Mouse (Mus musculus) liver, embryonic 13.5 days (tissue): ENCODE measurements at regions not wholly inside any gene's neighbourhood (a gene's known extent, or its start where the extent isn't known, plus 50 kb on each side); places are given as distances from the start of the nearest gene placed in this dataset.

Experiments used
- ATAC-seq: fragments of 200-750 bp; cut with Nextera tagmentation; 2 replicates; pipeline ENCODE4 v1.8.0; 2017; ENCODE audit warnings: low read depth, mild to moderate bottlenecking, moderate number of reproducible peaks, moderate library complexity
- DNase-seq: peaks from one replicate; pipeline ENCODE4 v3.0.0; 2022
- H3K27ac ChIP-seq: fragments of 300-500 bp; sonication (generic); 2 replicates; pipeline ENCODE4 v1.5.1; 2015; ENCODE audit warnings: moderate library complexity, mild to moderate bottlenecking, inconsistent platforms
- H3K27me3 ChIP-seq: fragments of 300-500 bp; sonication (generic); 2 replicates; pipeline ENCODE4 v1.6.1; 2015; ENCODE audit warnings: mild to moderate bottlenecking, inconsistent platforms
- H3K36me3 ChIP-seq: fragments of 300-500 bp; sonication (generic); 2 replicates; pipeline ENCODE4 v1.6.1; 2015; ENCODE audit warnings: mild to moderate bottlenecking, inconsistent platforms
- H3K4me1 ChIP-seq: fragments of 300-500 bp; sonication (generic); replicated peaks from 2 replicates; pipeline ENCODE4 v1.6.1; 2015; ENCODE audit warnings: inconsistent platforms
- H3K4me2 ChIP-seq: fragments of 300-500 bp; sonication (generic); 2 replicates; pipeline ENCODE4 v1.6.1; 2015; ENCODE audit warnings: inconsistent platforms, mild to moderate bottlenecking, moderate library complexity
- H3K4me3 ChIP-seq: fragments of 300-500 bp; sonication (generic); replicated peaks from 2 replicates; pipeline ENCODE4 v1.5.1; 2015; ENCODE audit warnings: mild to moderate bottlenecking, inconsistent platforms
- H3K9ac ChIP-seq: fragments of 300-500 bp; sonication (generic); 2 replicates; pipeline ENCODE4 v1.6.1; 2015; ENCODE audit warnings: mild to moderate bottlenecking, inconsistent platforms
- H3K9me3 ChIP-seq: fragments of 300-500 bp; sonication (generic); replicated peaks from 2 replicates; pipeline ENCODE4 v1.6.1; 2016; ENCODE audit warnings: inconsistent platforms
- WGBS: fragments of 180-500 bp; shearing (Covaris S2); methylation state at CpG from one replicate; pipeline ENCODE4 v1.1.7; 2015; ENCODE audit not compliant: insufficient replicate concordance; 5-methylcytosine and 5-hydroxymethylcytosine counted together

GRCm38 (mm10) chr6:51677162-51677996 is 153.7 kb downstream of the Snx10 start:
- Histone ChIP-seq H3K9me3 (no peaks in the 10 kb centered on the region), H3K4me1 (0 out of 2 replicates have a peak, but pooled peaks cover 2% of the 10 kb centered on the region), H3K27ac (no peak overlapping the region), H3K4me3 (no peak overlapping the region), H3K27me3 (no peaks in the 10 kb centered on the region), H3K9ac (no peak overlapping the region), H3K4me2 (no peak overlapping the region), H3K36me3 (no peaks in the 10 kb centered on the region)
- ATAC-seq (no peak), DNase-seq (no peak)
- 63% methylated on average over 12 of the region's 12 CpGs for WGBS

DNA sequence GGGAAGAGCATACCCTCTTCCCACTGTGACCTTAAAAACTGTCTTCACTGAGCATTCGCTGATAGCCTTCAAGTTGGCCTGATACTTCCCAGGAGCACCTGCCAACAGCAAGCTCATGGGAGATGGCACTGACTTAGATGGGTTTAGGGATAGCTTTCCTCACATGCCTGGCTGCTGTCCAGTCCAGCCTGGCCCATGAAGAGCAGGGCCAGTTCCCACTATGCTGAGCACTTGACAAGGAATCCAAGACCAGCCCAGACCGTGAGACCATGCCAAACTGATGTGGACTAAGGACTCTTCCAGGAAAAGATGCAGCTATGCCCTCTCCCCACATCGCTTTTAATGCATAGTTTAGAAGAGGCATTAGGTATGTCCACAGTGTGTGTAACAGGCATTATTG is 155.0 kb downstream of the Snx10 start:
- Histone ChIP-seq H3K27ac (no peak overlapping the region), H3K36me3 (no peaks in the 10 kb centered on the region), H3K4me3 (no peak overlapping the region), H3K4me1 (0 out of 2 replicates have a peak, but pooled peaks cover 2% of the 10 kb centered on the region), H3K9me3 (no peaks in the 10 kb centered on the region), H3K9ac (no peak overlapping the region), H3K4me2 (no peak overlapping the region), H3K27me3 (no peaks in the 10 kb centered on the region)
- 74% methylated on average over 3 of the region's 3 CpGs for WGBS
- ATAC-seq: no peak
- DNase-seq: no peak

DNA sequence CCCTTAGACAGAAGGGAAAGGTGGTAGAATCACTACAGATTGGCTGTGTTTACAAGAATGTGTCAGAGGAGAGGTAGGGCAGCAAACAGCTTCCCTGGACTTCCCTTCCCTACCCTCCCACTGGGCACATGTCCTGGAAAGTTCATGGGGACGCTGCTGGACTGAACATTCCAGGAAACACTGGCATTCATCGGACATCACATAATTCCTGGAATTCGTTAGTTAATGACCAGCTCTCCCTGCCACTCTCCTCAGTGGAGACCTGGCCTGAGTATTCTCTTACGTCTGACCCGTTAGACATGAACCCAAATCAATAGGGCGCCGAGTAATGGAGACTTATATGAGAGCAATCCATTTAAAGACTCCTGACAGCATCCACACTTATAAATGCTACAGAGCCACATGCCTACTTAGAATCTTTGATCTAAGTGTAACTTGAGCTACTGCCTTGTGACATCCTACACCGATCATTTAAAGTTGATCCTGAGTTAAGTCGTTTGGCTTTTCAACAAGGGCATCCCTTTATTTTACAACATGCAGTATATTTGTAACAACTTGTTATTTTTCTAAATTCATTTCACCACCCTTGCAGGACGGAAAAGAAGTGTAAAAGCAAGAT is 156.6 kb downstream of the Snx10 start:
- Histone ChIP-seq H3K27ac (no peak overlapping the region), H3K27me3 (no peaks in the 10 kb centered on the region), H3K36me3 (no peaks in the 10 kb centered on the region), H3K4me1 (0 out of 2 replicates have a peak, but pooled peaks cover 2% of the 10 kb centered on the region), H3K9me3 (no peaks in the 10 kb centered on the region), H3K4me3 (no peak overlapping the region), H3K4me2 (no peak overlapping the region), H3K9ac (no peak overlapping the region)
- DNase-seq: no peak
- WGBS: 65% methylated on average over 10 of the region's 10 CpGs
- no peak for ATAC-seq

- Histone ChIP-seq H3K4me2 (no peak overlapping the region), H3K27me3 (no peaks in the 10 kb centered on the region), H3K4me3 (no peak overlapping the region), H3K9ac (no peak overlapping the region), H3K4me1 (0 out of 2 replicates have a peak, but pooled peaks cover 2% of the 10 kb centered on the region), H3K27ac (no peak overlapping the region), H3K9me3 (no peaks in the 10 kb centered on the region), H3K36me3 (no peaks in the 10 kb centered on the region)
- ATAC-seq (no peak), DNase-seq (no peak)
- 48% methylated on average over 5 of the region's 5 CpGs for WGBS
Observed at GRCm38 (mm10) chr6:51683131-51683530, 159.4 kb downstream of the Snx10 start.

GRCm38 (mm10) chr6:51685651-51686287 is 162.1 kb downstream of the Snx10 start:
- DNase-seq (no peak), ATAC-seq (no peak)
- no peak overlapping the region for H3K9ac ChIP-seq
- H3K27me3 ChIP-seq: no peaks in the 10 kb centered on the region
- no peaks in the 10 kb centered on the region for H3K9me3 ChIP-seq
- WGBS: 26% methylated on average over 8 of the region's 8 CpGs
- H3K4me3 ChIP-seq: no peak overlapping the region
- H3K27ac ChIP-seq: no peak overlapping the region
- H3K36me3 ChIP-seq: no peaks in the 10 kb centered on the region
- H3K4me2 ChIP-seq: no peak overlapping the region
- 0 out of 2 replicates have a peak, but pooled peaks cover 2% of the 10 kb centered on the region for H3K4me1 ChIP-seq

DNA sequence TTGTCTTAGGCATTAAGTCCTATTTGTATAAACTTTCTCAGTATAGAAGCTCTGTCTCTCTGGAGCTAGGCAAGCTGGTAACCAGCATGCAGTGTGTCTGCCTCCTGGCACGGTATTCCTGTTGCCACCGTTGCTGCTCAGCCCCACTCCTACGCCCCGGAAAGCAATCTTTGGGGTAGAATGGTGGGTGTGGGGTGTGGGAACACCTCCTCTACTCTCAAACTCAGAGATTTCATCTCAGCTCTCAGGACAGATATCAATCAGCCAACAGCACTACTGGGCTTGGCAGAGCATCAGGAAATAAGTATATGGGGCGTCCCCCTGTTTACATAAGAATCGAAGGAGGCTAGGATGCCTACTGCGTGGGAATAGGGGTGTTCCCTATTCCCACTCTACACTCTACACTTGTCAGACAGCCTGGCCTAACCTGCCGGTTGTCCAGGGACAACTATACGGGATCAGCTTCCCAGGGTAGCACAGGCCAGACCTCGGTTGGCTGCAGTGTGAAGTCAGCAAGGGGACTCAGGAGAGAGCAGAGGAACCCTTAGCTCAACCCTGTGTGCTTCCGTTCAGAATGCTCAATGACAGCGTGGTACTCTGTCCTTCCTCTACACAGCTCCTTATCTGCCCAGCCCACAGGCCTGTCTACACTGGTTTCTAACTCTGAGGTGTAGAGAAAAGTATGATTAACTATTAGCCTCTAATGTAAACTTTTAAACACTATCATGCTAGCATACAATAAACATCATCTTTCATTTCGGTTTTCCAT is 167.3 kb downstream of the Snx10 start:
- H3K4me3 ChIP-seq: no peak overlapping the region
- H3K36me3 ChIP-seq: no peaks in the 10 kb centered on the region
- no peaks in the 10 kb centered on the region for H3K27me3 ChIP-seq
- H3K27ac ChIP-seq: no peak overlapping the region
- no peaks in the 10 kb centered on the region for H3K4me1 ChIP-seq
- no peak for ATAC-seq
- WGBS: 61% methylated on average over 13 of the region's 13 CpGs
- H3K4me2 ChIP-seq: no peak overlapping the region
- no peaks in the 10 kb centered on the region for H3K9me3 ChIP-seq
- no peak for DNase-seq
- H3K9ac ChIP-seq: no peak overlapping the region

DNA sequence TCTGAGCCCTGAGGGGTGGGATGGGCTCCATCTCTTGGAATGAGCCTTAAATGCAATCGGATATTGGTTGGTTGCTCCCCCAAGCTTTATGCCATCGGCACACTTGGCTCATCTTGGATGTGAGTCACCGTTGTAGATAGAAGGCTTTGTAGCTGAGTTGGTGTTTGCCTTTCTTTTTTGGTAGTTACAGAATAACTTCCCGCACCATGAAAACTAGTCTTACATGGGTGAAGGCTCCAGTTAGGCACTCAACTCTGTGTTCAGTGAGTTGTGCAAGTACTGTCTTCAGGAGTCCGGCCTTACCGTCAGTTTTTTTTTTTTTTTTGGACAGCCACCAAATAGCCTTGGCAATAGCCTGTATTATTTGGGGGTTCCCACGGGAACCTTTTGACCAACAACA is 170.3 kb downstream of the Snx10 start:
- no peak overlapping the region for H3K9ac ChIP-seq
- H3K36me3 ChIP-seq: no peaks in the 10 kb centered on the region
- H3K27ac ChIP-seq: no peak overlapping the region
- no peaks in the 10 kb centered on the region for H3K4me1 ChIP-seq
- no peaks in the 10 kb centered on the region for H3K27me3 ChIP-seq
- no peak overlapping the region for H3K4me3 ChIP-seq
- ATAC-seq (no peak), DNase-seq (no peak)
- 69% methylated on average over 7 of the region's 7 CpGs for WGBS
- no peaks in the 10 kb centered on the region for H3K9me3 ChIP-seq
- no peak overlapping the region for H3K4me2 ChIP-seq

GRCm38 (mm10) chr6:51696396-51696795 is 172.7 kb downstream of the Snx10 start:
- no peaks in the 10 kb centered on the region for H3K27me3 ChIP-seq
- H3K27ac ChIP-seq: no peak overlapping the region
- H3K4me2 ChIP-seq: no peak overlapping the region
- H3K36me3 ChIP-seq: no peaks in the 10 kb centered on the region
- H3K9ac ChIP-seq: no peak overlapping the region
- no peaks in the 10 kb centered on the region for H3K4me1 ChIP-seq
- H3K4me3 ChIP-seq: no peak overlapping the region
- DNase-seq (no peak), ATAC-seq (no peak)
- 78% methylated on average over 7 of the region's 7 CpGs for WGBS
- H3K9me3 ChIP-seq: no peaks in the 10 kb centered on the region

DNA sequence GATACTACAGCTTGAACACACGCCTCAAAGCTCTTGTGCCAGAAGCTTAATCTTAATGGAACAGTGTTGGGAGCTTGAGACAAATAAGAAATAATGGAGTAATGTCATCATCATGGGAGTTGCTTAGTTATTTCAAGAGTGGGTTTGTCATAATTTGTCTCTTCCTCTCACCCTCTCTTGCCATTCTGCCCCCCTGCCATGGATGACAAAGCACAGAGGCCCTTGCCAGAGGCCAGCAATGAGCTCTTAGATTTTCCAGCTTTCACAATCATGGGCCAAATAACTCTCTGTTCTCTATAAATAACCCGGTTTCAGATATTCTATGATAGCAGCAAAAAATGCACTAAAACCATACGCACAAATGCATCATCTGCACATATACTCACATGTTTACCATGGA is 174.1 kb downstream of the Snx10 start:
- 63% methylated on average over 3 of the region's 3 CpGs for WGBS
- no peaks in the 10 kb centered on the region for H3K9me3 ChIP-seq
- no peaks in the 10 kb centered on the region for H3K4me1 ChIP-seq
- ATAC-seq: no peak
- H3K27ac ChIP-seq: no peak overlapping the region
- H3K4me3 ChIP-seq: no peak overlapping the region
- DNase-seq: no peak
- H3K9ac ChIP-seq: no peak overlapping the region
- H3K4me2 ChIP-seq: no peak overlapping the region
- H3K27me3 ChIP-seq: no peaks in the 10 kb centered on the region
- H3K36me3 ChIP-seq: no peaks in the 10 kb centered on the region

GRCm38 (mm10) chr6:51698244-51698643 is 174.5 kb downstream of the Snx10 start:
- Histone ChIP-seq H3K4me3 (no peak overlapping the region), H3K4me1 (no peaks in the 10 kb centered on the region), H3K27ac (no peak overlapping the region), H3K27me3 (no peaks in the 10 kb centered on the region), H3K9me3 (no peaks in the 10 kb centered on the region), H3K4me2 (no peak overlapping the region), H3K9ac (no peak overlapping the region), H3K36me3 (no peaks in the 10 kb centered on the region)
- DNase-seq (no peak), ATAC-seq (no peak)
- WGBS: 56% methylated on average over 4 of the region's 4 CpGs
